Mouse (Mus musculus): ENCODE data around the gene Rpl11.

DNA sequence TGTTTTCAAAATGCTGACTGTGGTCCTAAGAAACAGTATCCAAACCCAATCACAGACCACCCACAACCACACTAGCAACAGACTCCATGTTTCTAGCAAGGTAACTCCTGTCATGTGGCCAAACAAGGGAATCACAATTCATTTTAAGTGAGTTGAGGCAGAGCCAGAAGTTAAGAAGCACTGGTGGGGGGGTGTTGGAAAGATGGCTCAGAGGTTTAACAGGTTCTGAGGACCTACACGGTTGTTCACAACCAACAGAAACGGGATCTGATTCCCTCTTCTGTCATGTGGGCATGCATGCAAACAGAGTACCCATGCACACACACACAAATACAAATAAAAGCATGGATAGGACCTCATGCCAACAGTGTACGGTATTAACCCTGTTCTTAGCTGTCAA, 1.2 kb downstream of the Rpl11 start:
- TF ChIP-seq POLR2A (IDR thresholded peaks at IDR 0.05; ENCODE audit: control insufficient read depth, extremely low read depth, insufficient read depth, low read length, poor library complexity) (no peak), CTCF (IDR thresholded peaks at IDR 0.05; ENCODE audit: borderline replicate concordance, control insufficient read depth, extremely low read depth, insufficient read depth, low read length, poor library complexity) (no peak)
